Mouse (Mus musculus): Measurements from ENCODE around the gene Cldn34b4.

Gene Cldn34b4

DNA sequence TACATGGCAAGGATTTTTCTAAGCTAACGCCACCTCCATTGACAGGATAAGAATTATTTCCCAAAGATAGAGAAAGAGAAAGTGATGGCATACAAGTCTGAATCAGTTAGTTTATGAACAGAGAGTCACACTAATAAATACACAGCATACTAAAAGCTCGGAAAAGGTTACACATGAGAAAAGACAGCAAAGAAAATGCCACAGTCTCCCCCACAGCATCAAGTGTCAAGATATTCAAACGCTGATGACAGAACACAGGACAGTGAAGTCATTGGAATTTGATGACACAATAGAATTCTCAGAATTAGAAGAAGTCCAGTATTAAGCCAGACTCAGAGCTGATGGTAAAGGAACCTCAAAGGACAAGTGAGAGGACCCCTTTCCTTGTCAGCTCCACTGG, at the start of gene Cldn34b4:
TSS of gene Cldn34b4 (plus strand) at position 301 of the 400 bp plus-strand sequence.
- DNase-seq (ENCODE audit: low read depth in 1 of 2, low spot score in 2 of 2): no peak
